Mouse (Mus musculus): Measurements from ENCODE around the gene Clec16a. TPM values are rescaled to one million over a fixed set of nuclear protein-coding genes. Genes with fewer than 3 reads are reported as not detected.

Gene Clec16a
- polyA plus RNA-seq (2015; fragmentation: Nextera tagmentation; extraction: Ambion mirVana), result 34.7 and 35.0 TPM in 2 replicates

GRCm38 (mm10) chr16:10544995-10545622, at the start of gene Clec16a:
TSS of gene Clec16a (plus strand) at chr16:10545339.
- Histone ChIP-seq H3K9me3 (replicated peaks) (no peaks in the 10 kb centered on the region), H3K27me3 (no peaks in the 10 kb centered on the region), H3K27ac (peak within 1 kb of the TSS; percentile 78), H3K9ac (peak within 1 kb of the TSS; percentile 87), H3K36me3 (no peaks in the 10 kb centered on the region), H3K4me2 (peak within 1 kb of the TSS; percentile 68), H3K4me1 (peaks cover 44% of the 10 kb centered on the region), H3K4me3 (replicated peaks) (peak within 1 kb of the TSS; percentile 96)
- under 1% methylated on average over 58 of the region's 58 CpGs for WGBS
- peak; percentile 91 for ATAC-seq (replicated peaks; ENCODE audit: low FRiP score)

- no peak overlapping the region for H3K9ac ChIP-seq
- H3K27me3 ChIP-seq, result no peaks in the 10 kb centered on the region
- no peaks in the 10 kb centered on the region for H3K9me3 ChIP-seq (replicated peaks)
- peak overlapping the region; percentile 38; the same call in 1 of the 2 replicates for H3K27ac ChIP-seq
- peaks cover 15% of the 10 kb centered on the region; the same call in 1 of the 2 replicates for H3K4me1 ChIP-seq
- H3K4me3 ChIP-seq (replicated peaks), result no peak overlapping the region
- no peaks in the 10 kb centered on the region for H3K36me3 ChIP-seq
- ATAC-seq (replicated peaks; ENCODE audit: low FRiP score), result peak; percentile 90
- WGBS, result 47% methylated on average over 2 of the region's 2 CpGs
- H3K4me2 ChIP-seq, result no peak overlapping the region
Measured at GRCm38 (mm10) chr16:10495824-10496298, 49.3 kb upstream of the Clec16a start.

GRCm38 (mm10) chr16:10498096-10498602, 47.0 kb upstream of the Clec16a start:
- 62% methylated on average over 5 of the region's 5 CpGs for WGBS
- Histone ChIP-seq H3K4me1 (peaks cover 15% of the 10 kb centered on the region; the same call in 1 of the 2 replicates), H3K36me3 (no peaks in the 10 kb centered on the region), H3K4me3 (replicated peaks) (no peak overlapping the region), H3K9me3 (replicated peaks) (no peaks in the 10 kb centered on the region), H3K9ac (no peak overlapping the region), H3K4me2 (no peak overlapping the region), H3K27me3 (peaks cover 2% of the 10 kb centered on the region; the same call in 1 of the 2 replicates), H3K27ac (no peak overlapping the region)
- no peak for ATAC-seq (replicated peaks; ENCODE audit: low FRiP score)

GRCm38 (mm10) chr16:10499122-10499521, 46.0 kb upstream of the Clec16a start:
- Histone ChIP-seq H3K9me3 (replicated peaks) (no peaks in the 10 kb centered on the region), H3K36me3 (no peaks in the 10 kb centered on the region), H3K27ac (no peak overlapping the region), H3K4me1 (peaks cover 15% of the 10 kb centered on the region; the same call in 1 of the 2 replicates), H3K4me2 (no peak overlapping the region), H3K9ac (no peak overlapping the region), H3K4me3 (replicated peaks) (no peak overlapping the region), H3K27me3 (peaks cover 2% of the 10 kb centered on the region; the same call in 1 of the 2 replicates)
- 80% methylated on average over 1 of the region's 1 CpGs for WGBS
- ATAC-seq (replicated peaks; ENCODE audit: low FRiP score), result no peak

GRCm38 (mm10) chr16:10501865-10502264, 43.3 kb upstream of the Clec16a start:
- H3K4me3 ChIP-seq (replicated peaks), result no peak overlapping the region
- ATAC-seq (replicated peaks; ENCODE audit: low FRiP score), result peak; percentile 64; the same call in 1 of the 2 replicates
- no peak overlapping the region for H3K27ac ChIP-seq
- 9% methylated on average over 8 of the region's 8 CpGs for whole genome bisulfite sequencing
- no peaks in the 10 kb centered on the region for H3K9me3 ChIP-seq (replicated peaks)
- H3K9ac ChIP-seq, result no peak overlapping the region
- peaks cover 2% of the 10 kb centered on the region; the same call in 1 of the 2 replicates for H3K27me3 ChIP-seq
- no peak overlapping the region for H3K4me2 ChIP-seq
- no peaks in the 10 kb centered on the region for H3K36me3 ChIP-seq
- no peaks in the 10 kb centered on the region for H3K4me1 ChIP-seq

GRCm38 (mm10) chr16:10503058-10503457, 42.1 kb upstream of the Clec16a start:
- no peak for ATAC-seq (replicated peaks; ENCODE audit: low FRiP score)
- H3K27ac ChIP-seq, result no peak overlapping the region
- H3K9me3 ChIP-seq (replicated peaks), result no peaks in the 10 kb centered on the region
- peaks cover 2% of the 10 kb centered on the region; the same call in 1 of the 2 replicates for H3K27me3 ChIP-seq
- no peak overlapping the region for H3K9ac ChIP-seq
- 64% methylated on average over 2 of the region's 2 CpGs for WGBS
- H3K4me3 ChIP-seq (replicated peaks), result no peak overlapping the region
- no peaks in the 10 kb centered on the region for H3K36me3 ChIP-seq
- H3K4me2 ChIP-seq, result no peak overlapping the region
- no peaks in the 10 kb centered on the region for H3K4me1 ChIP-seq

- Histone ChIP-seq H3K36me3 (no peaks in the 10 kb centered on the region), H3K4me2 (no peak overlapping the region), H3K27me3 (no peaks in the 10 kb centered on the region), H3K4me3 (replicated peaks) (no peak overlapping the region), H3K4me1 (peaks cover 13% of the 10 kb centered on the region), H3K9ac (no peak overlapping the region), H3K27ac (no peak overlapping the region), H3K9me3 (replicated peaks) (no peaks in the 10 kb centered on the region)
- ATAC-seq (replicated peaks; ENCODE audit: low FRiP score), result no peak
- 55% methylated on average over 4 of the region's 4 CpGs for WGBS
Measured at GRCm38 (mm10) chr16:10507445-10507844, 37.7 kb upstream of the Clec16a start.

GRCm38 (mm10) chr16:10508691-10509090, 36.4 kb upstream of the Clec16a start:
- 36% methylated on average over 6 of the region's 6 CpGs for whole genome bisulfite sequencing
- no peak overlapping the region for H3K4me3 ChIP-seq (replicated peaks)
- H3K36me3 ChIP-seq, result no peaks in the 10 kb centered on the region
- no peak overlapping the region for H3K4me2 ChIP-seq
- peaks cover 13% of the 10 kb centered on the region for H3K4me1 ChIP-seq
- no peaks in the 10 kb centered on the region for H3K9me3 ChIP-seq (replicated peaks)
- H3K27ac ChIP-seq, result no peak overlapping the region
- H3K9ac ChIP-seq, result no peak overlapping the region
- no peaks in the 10 kb centered on the region for H3K27me3 ChIP-seq
- peak; percentile 76; the same call in 1 of the 2 replicates for ATAC-seq (replicated peaks; ENCODE audit: low FRiP score)

- Histone ChIP-seq H3K9me3 (replicated peaks) (no peaks in the 10 kb centered on the region), H3K9ac (no peak overlapping the region), H3K4me2 (no peak overlapping the region), H3K4me1 (peaks cover 13% of the 10 kb centered on the region), H3K27me3 (no peaks in the 10 kb centered on the region), H3K4me3 (replicated peaks) (no peak overlapping the region), H3K36me3 (no peaks in the 10 kb centered on the region), H3K27ac (no peak overlapping the region)
- no peak for ATAC-seq (replicated peaks; ENCODE audit: low FRiP score)
- WGBS, result 55% methylated on average over 14 of the region's 14 CpGs
Measured at GRCm38 (mm10) chr16:10510477-10511133, 34.5 kb upstream of the Clec16a start.

- peaks cover 13% of the 10 kb centered on the region for H3K4me1 ChIP-seq
- H3K27ac ChIP-seq, result no peak overlapping the region
- H3K27me3 ChIP-seq, result no peaks in the 10 kb centered on the region
- H3K4me2 ChIP-seq, result no peak overlapping the region
- H3K36me3 ChIP-seq, result no peaks in the 10 kb centered on the region
- no peaks in the 10 kb centered on the region for H3K9me3 ChIP-seq (replicated peaks)
- H3K9ac ChIP-seq, result no peak overlapping the region
- 89% methylated on average over 12 of the region's 12 CpGs for WGBS
- H3K4me3 ChIP-seq (replicated peaks), result no peak overlapping the region
- no peak for ATAC-seq (replicated peaks; ENCODE audit: low FRiP score)
Measured at GRCm38 (mm10) chr16:10511134-10511520, 34.0 kb upstream of the Clec16a start.

GRCm38 (mm10) chr16:10515953-10516572, 29.1 kb upstream of the Clec16a start:
- WGBS, result 86% methylated on average over 12 of the region's 12 CpGs
- no peak overlapping the region for H3K4me2 ChIP-seq
- H3K4me1 ChIP-seq, result peaks cover 13% of the 10 kb centered on the region
- no peaks in the 10 kb centered on the region for H3K27me3 ChIP-seq
- no peaks in the 10 kb centered on the region for H3K36me3 ChIP-seq
- H3K27ac ChIP-seq, result no peak overlapping the region
- no peak overlapping the region for H3K9ac ChIP-seq
- H3K4me3 ChIP-seq (replicated peaks), result no peak overlapping the region
- H3K9me3 ChIP-seq (replicated peaks), result no peaks in the 10 kb centered on the region
- no peak for ATAC-seq (replicated peaks; ENCODE audit: low FRiP score)

GRCm38 (mm10) chr16:10518030-10518429, 27.1 kb upstream of the Clec16a start:
- WGBS, result 47% methylated on average over 5 of the region's 5 CpGs
- Histone ChIP-seq H3K36me3 (no peaks in the 10 kb centered on the region), H3K9ac (no peak overlapping the region)

More at GRCm38 (mm10) chr16:10518030-10518429, 27.1 kb upstream of the Clec16a start:
- H3K4me3 ChIP-seq (replicated peaks), result no peak overlapping the region
- no peaks in the 10 kb centered on the region for H3K9me3 ChIP-seq (replicated peaks)
- no peak for ATAC-seq (replicated peaks; ENCODE audit: low FRiP score)
- H3K27ac ChIP-seq, result no peak overlapping the region
- peaks cover 16% of the 10 kb centered on the region for H3K4me1 ChIP-seq
- H3K4me2 ChIP-seq, result no peak overlapping the region
- no peaks in the 10 kb centered on the region for H3K27me3 ChIP-seq

Measured in kidney, embryonic 15.5 days (tissue).